Mouse (Mus musculus): Measurements from ENCODE around the gene Mapt. TPM values are rescaled to one million over a fixed set of nuclear protein-coding genes. Genes with fewer than 3 reads are reported as not detected.

Gene Mapt
- polyA plus RNA-seq, 1 experiment from 2014 or later = 9.7 TPM

DNA sequence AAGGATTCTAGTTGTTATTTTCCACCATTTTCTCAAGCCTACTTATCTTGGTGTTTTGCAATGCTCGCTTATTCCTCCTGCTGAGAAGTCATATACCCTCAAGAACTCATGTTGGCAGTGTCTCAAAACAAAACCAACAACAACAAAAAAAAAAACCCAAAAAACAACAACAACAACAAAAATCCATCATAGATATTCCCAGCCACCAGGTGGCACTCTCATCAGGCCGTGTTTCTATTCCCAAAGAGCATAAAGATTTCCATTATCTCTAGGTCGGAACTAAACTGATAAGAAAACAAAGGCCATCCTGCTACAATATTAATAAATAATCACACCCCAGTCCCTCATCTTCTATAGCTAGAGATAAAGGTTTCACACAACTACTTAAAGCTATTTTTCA, 115.7 kb downstream of the Mapt start:
- WGBS = 75% methylated on average over 3 of the region's 3 CpGs
- no peak for ATAC-seq (ENCODE audit: insufficient number of reproducible peaks, insufficient read depth, low FRiP score, low TSS enrichment, low read depth)
- H3K36me3 ChIP-seq = peaks cover 78% of the 10 kb centered on the region

DNA sequence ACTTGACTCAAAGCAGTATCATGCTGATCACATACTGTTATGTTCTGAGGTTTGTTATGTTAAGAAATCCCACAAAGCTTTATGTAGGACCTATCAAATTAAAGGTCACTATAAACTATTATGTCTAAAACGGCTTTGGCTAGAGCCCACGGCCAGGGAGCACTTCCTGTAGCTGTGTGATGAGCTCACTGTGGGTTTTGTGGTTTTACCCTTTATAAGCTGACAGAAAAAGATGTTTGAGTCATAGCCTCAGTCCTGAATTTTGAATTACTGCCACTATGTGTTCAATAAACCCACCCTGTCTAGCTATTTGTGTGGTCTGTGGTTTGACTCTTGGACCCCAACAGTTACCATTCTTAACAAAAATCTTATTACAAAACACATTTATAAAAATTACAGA, 130.6 kb downstream of the Mapt start:
- H3K9ac ChIP-seq = no peak overlapping the region
- no peaks in the 10 kb centered on the region for H3K4me1 ChIP-seq
- 49% methylated on average over 2 of the region's 2 CpGs for WGBS
- H3K9me3 ChIP-seq = no peaks in the 10 kb centered on the region
- H3K27ac ChIP-seq = no peak overlapping the region
- H3K36me3 ChIP-seq = peaks cover 23% of the 10 kb centered on the region
- no peak overlapping the region for H3K4me3 ChIP-seq
- no peak for ATAC-seq (ENCODE audit: insufficient number of reproducible peaks, insufficient read depth, low FRiP score, low TSS enrichment, low read depth)
- no peak overlapping the region for H3K4me2 ChIP-seq
- H3K27me3 ChIP-seq = no peaks in the 10 kb centered on the region

More for the DNA sequence above, 115.7 kb downstream of the Mapt start:
- H3K27me3 ChIP-seq = no peaks in the 10 kb centered on the region
- no peak overlapping the region for H3K27ac ChIP-seq
- H3K9ac ChIP-seq = no peak overlapping the region
- no peak overlapping the region for H3K4me2 ChIP-seq
- H3K4me1 ChIP-seq = no peaks in the 10 kb centered on the region
- no peak overlapping the region for H3K4me3 ChIP-seq
- H3K9me3 ChIP-seq = no peaks in the 10 kb centered on the region

- Histone ChIP-seq H3K27ac (no peak overlapping the region), H3K27me3 (no peaks in the 10 kb centered on the region), H3K4me3 (no peak overlapping the region), H3K9me3 (no peaks in the 10 kb centered on the region), H3K4me2 (no peak overlapping the region), H3K4me1 (no peaks in the 10 kb centered on the region), H3K36me3 (peaks cover 21% of the 10 kb centered on the region), H3K9ac (no peak overlapping the region)
- ATAC-seq (ENCODE audit: insufficient number of reproducible peaks, insufficient read depth, low FRiP score, low TSS enrichment, low read depth) = no peak
- 92% methylated on average over 1 of the region's 1 CpGs for whole genome bisulfite sequencing
Measured at GRCm38 (mm10) chr11:104362704-104363103, 131.5 kb downstream of the Mapt start.

DNA sequence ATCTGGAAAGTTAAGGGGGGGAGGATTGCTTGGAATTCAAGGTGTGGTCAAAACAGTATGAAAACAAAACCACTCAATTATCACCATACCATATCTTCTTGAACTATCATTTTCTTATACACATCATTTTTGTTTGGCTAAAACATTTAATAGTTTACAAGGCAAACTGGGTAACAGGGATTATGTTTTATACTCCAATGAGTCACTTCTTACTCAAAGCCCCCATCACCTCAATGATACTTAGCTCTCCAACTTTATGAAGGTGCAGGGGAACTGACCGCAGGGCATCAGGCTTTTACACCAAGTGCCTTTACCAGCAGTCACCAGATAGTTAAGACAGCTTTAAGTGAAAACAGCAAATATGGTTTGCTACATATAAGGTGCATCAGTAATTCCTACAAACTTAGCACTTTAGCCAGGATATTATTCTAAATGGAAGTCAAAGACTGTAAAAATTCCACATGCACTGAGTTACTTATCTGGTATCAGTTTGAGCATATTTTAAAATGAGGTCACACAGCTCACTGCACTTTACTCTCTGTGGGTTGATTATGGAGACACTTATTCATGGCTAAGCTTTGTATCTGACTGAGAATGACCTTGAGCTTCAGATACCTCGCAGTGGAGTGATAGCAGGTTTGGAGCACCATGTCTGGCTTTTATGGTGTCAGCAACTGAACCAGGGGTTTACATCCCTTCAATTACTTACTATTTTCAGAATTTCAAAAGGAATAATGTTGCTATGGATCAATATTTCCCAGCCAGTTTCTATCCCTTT, 132.8 kb downstream of the Mapt start:
- 97% methylated on average over 2 of the region's 2 CpGs for WGBS
- H3K36me3 ChIP-seq = peaks cover 26% of the 10 kb centered on the region; the same call in 1 of the 2 replicates

GRCm38 (mm10) chr11:104367486-104368190, 136.4 kb downstream of the Mapt start:
- Histone ChIP-seq H3K4me1 (no peaks in the 10 kb centered on the region), H3K9ac (no peak overlapping the region), H3K36me3 (peaks cover 29% of the 10 kb centered on the region; the same call in 1 of the 2 replicates), H3K27me3 (no peaks in the 10 kb centered on the region), H3K27ac (no peak overlapping the region), H3K4me3 (no peak overlapping the region), H3K4me2 (no peak overlapping the region), H3K9me3 (no peaks in the 10 kb centered on the region)
- WGBS = 85% methylated on average over 5 of the region's 5 CpGs
- no peak for ATAC-seq (ENCODE audit: insufficient number of reproducible peaks, insufficient read depth, low FRiP score, low TSS enrichment, low read depth)

More for the DNA sequence above, 132.8 kb downstream of the Mapt start:
- H3K4me3 ChIP-seq = no peak overlapping the region
- H3K4me2 ChIP-seq = no peak overlapping the region
- H3K9me3 ChIP-seq = no peaks in the 10 kb centered on the region
- no peaks in the 10 kb centered on the region for H3K4me1 ChIP-seq
- no peak overlapping the region for H3K27ac ChIP-seq
- no peak overlapping the region for H3K9ac ChIP-seq
- no peak for ATAC-seq (ENCODE audit: insufficient number of reproducible peaks, insufficient read depth, low FRiP score, low TSS enrichment, low read depth)
- no peaks in the 10 kb centered on the region for H3K27me3 ChIP-seq

DNA sequence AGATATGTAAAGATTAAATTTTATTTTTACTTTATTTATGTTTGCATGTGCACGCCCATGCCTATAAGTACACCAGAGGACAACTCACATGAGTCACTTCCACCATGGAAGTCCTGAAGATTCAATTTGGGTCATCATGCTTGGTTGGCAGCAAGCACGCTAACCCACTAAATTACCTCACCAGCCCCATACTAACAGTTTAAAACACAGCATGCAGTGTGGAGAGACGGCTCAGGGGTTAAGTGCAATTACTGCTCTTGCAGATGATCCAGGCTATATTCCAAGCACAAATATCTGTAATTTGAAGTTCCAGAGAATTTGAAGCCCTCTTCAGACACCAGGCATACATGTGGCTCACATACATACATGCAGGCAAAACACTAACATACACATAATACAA, 145.1 kb downstream of the Mapt start:
- H3K9me3 ChIP-seq = no peaks in the 10 kb centered on the region
- H3K27ac ChIP-seq = no peak overlapping the region
- H3K4me3 ChIP-seq = no peak overlapping the region
- ATAC-seq (ENCODE audit: insufficient number of reproducible peaks, insufficient read depth, low FRiP score, low TSS enrichment, low read depth) = no peak
- H3K27me3 ChIP-seq = no peaks in the 10 kb centered on the region
- no peak overlapping the region for H3K4me2 ChIP-seq
- no peak overlapping the region for H3K9ac ChIP-seq
- no peaks in the 10 kb centered on the region for H3K4me1 ChIP-seq
- peaks cover 31% of the 10 kb centered on the region for H3K36me3 ChIP-seq
- WGBS = 94% methylated on average over 3 of the region's 3 CpGs

DNA sequence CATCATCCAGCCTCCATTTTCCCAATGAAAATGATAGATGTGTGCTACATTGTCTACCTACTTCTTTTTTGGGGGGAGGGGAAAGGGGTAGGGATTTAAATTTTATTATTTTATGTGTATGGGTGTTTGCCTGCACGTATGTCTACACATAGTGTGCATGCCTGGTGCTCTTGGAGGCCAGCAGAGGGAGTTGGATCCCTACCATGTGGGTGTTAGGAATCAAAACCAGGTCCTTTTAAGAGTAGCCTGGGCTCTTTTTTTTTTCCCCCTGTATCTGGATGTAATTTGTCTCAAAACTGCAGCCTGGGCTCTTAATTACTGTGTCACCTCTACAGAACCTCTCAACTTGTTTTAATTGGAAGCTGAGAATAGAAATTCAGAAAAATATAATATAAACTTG, 148.4 kb downstream of the Mapt start:
- WGBS = 83% methylated on average over 1 of the region's 1 CpGs
- ATAC-seq (ENCODE audit: insufficient number of reproducible peaks, insufficient read depth, low FRiP score, low TSS enrichment, low read depth) = no peak
- Histone ChIP-seq H3K4me2 (no peak overlapping the region), H3K36me3 (peaks cover 14% of the 10 kb centered on the region), H3K4me3 (no peak overlapping the region), H3K4me1 (no peaks in the 10 kb centered on the region), H3K9ac (no peak overlapping the region), H3K27me3 (no peaks in the 10 kb centered on the region), H3K9me3 (no peaks in the 10 kb centered on the region), H3K27ac (no peak overlapping the region)

Small RNAs within 50 kb of the gene (microRNA-seq; reads per million reads assigned to microRNA genes)
- not detected for gene Gm47310

Other genes with a start within 250 kb of the Mapt start
- 0.13 and 0.23 TPM in 2 replicates for gene Crhr1, start 98.5 kb upstream of the Mapt start, polyA plus RNA-seq (2015; fragmentation: Nextera tagmentation; extraction: Ambion mirVana)
- gene Sppl2c, start 45.1 kb upstream of the Mapt start, polyA plus RNA-seq (2015; fragmentation: Nextera tagmentation; extraction: Ambion mirVana) = not detected in 2 replicates
- 29.9 and 32.0 TPM in 2 replicates for gene Kansl1, start 237.5 kb downstream of the Mapt start, polyA plus RNA-seq (2015; fragmentation: Nextera tagmentation; extraction: Ambion mirVana)

All from embryonic facial prominence, embryonic 13.5 days (tissue).